24 mouse cellular contexts compared by ENCODE assay signal in the genomic region with DNA sequence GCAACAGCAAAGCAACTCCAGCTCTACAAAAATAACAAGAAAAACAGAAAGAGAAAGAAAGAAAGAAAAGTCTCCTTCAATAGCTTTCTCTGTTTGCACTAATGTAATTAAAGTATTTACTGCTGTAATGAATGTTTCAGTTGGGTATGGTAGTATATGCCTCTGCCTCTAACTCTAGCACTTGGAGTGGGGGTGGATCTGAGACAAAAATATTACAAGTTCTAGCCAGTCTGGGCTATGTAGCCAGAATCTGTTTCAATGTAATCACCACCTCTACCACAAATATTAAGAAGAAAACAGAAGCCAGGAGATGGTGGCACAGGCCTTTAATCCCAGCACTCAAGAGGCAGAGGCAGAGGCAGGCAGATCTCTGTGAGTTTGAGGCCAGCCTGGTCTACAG. TPM values are rescaled to one million over a fixed set of nuclear protein-coding genes. Genes with fewer than 3 reads are reported as not detected.
"Had no signal": no experiment of that assay in that cellular context is flagged by ENCODE, and none has a peak within 500 bp of the region (broad histone marks: within the 10 kb centered on the region; RNA-seq: fewer than 3 reads in every experiment).

No protein-coding gene starts in this region.

- H3K4me3 ChIP-seq: limb, embryonic 10.5 days; limb, embryonic 13.5 days; liver, embryonic 12.5 days; liver, embryonic 15.5 days; lung, embryonic 15.5 days; neural tube, embryonic 12.5 days; neural tube, embryonic 15.5 days had no signal

- DNase-seq: kidney, adult 11 months; kidney, adult 8-10 months; kidney, postnatal 14 days; kidney, postnatal 4 days; layer of hippocampus, adult 9-11 months; layer of hippocampus, postnatal 36 days; liver; lung, adult 18-20 months; lung, postnatal 10 days; lung, postnatal 36 days; midbrain, embryonic 14.5 days; right cerebral cortex, adult 18-20 months; right cerebral cortex, postnatal 14 days; right cerebral cortex, postnatal 4 days; thymus, postnatal 36 days had no signal

- H3K4me1 ChIP-seq: liver, embryonic 12.5 days; liver, embryonic 15.5 days had no signal

- H3K27ac ChIP-seq: limb, embryonic 10.5 days; limb, embryonic 13.5 days; liver, embryonic 12.5 days; liver, embryonic 15.5 days; lung, embryonic 15.5 days; neural tube, embryonic 12.5 days; neural tube, embryonic 15.5 days; stomach, postnatal 0 days had no signal

- ATAC-seq: liver, embryonic 12.5 days had no signal

RNA-seq across cellular contexts. Expression of a gene that starts 54.7 kb away (rescaled TPM):
- total RNA-seq: megakaryocyte-erythroid progenitor cell, adult 5-6 weeks had no signal
